Mouse (Mus musculus): ENCODE results near the gene Gm10762. TPM values are rescaled to one million over a fixed set of nuclear protein-coding genes. Genes with fewer than 3 reads are reported as not detected.

The Gm10762 gene
- total RNA-seq, 1 experiment, result 7.3 TPM

DNA sequence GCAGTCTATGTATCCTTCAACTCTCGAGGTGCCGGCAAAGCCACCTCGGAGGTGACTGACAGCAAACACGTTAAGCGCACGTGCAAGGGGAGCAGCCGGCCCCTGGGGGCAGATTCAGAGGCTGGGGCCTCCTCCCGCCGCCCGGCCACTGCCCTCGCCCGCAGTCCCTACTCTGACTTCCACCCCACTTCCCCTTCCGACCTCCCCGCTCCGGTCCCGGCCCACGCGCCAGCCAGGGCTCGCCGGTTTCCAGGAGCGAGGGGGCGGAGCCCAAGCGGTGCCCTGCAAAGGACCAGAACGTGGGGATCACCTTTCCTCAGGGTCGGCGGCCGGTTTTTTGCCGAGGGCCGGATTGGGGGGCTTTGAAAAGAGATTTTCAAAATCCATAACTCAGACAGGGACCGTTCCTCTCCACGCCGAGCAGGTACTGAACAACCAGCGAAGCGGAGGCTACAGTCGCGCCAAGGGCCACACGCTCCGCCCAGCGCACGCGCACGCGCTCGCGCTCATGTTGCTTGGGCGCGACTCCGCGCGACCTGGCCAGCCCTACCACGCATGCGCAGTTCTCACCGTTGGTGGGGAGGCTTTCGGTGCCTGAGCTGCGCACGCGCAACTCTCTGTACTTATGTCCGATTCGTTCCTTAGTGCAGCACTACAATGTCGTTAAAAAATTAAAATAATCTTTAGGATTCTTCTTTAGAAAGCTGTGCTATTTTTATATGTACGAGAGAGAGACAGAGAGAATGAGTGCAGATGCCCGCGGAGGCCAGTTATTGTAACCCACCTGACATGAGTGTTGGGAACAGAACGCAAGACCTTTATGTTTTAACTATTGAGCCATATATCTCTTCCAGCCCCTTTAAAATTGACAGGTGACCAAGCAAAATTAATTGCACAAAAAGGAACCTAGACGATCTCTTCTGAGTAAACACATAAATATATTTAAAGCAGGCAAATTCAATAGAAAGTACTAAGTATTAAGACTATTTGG, 23.7 kb downstream of the Gm10762 start, which contains the start of gene Zc3h8:
Zc3h8 (minus strand) TSS at position 540 of the 991 bp plus-strand sequence.
- peak; percentile 91 for DNase-seq (ENCODE audit: low read depth, low spot score)
- H3K27ac ChIP-seq (ENCODE audit: insufficient read depth, low read depth, low read length, poor library complexity, severe bottlenecking), result peak within 1 kb of the TSS; percentile 43; the same call in 1 of the 2 replicates
- 0 out of 2 replicates have a peak, but pooled peaks cover 3% of the 10 kb centered on the region for H3K36me3 ChIP-seq (ENCODE audit: control insufficient read depth, insufficient read depth, low read length, poor library complexity, severe bottlenecking)
- H3K4me1 ChIP-seq (ENCODE audit: control insufficient read depth in 2 of 2, insufficient read depth in 2 of 2, low read length in 2 of 2, poor library complexity in 1 of 2), result no peaks in the 10 kb centered on the region
- H3K9ac ChIP-seq (ENCODE audit: insufficient read depth, low read depth, low read length, poor library complexity, severe bottlenecking), result peak within 1 kb of the TSS; percentile 85
- TF ChIP-seq HCFC1 (IDR thresholded peaks at IDR 0.05; ENCODE audit: borderline replicate concordance, insufficient read depth, low read length), result peak; percentile 67; the same call in 1 of the 2 replicates
- TF ChIP-seq ZNF384 (IDR thresholded peaks at IDR 0.05; ENCODE audit: low read depth, low read length), result no peak
- H3K9me3 ChIP-seq (ENCODE audit: control insufficient read depth, insufficient read depth, low read depth, low read length), result no peaks in the 10 kb centered on the region
- H3K4me3 ChIP-seq (ENCODE audit: insufficient read depth in 1 of 2, low read depth in 1 of 2, low read length in 2 of 2, poor library complexity in 1 of 2, severe bottlenecking in 1 of 2), result peak within 1 kb of the TSS; percentile 76 to 81
- in situ Hi-C loops (cut with MboI; ENCODE audit: low sequenced_read_pairs in 2 of 2, unreplicated experiment in 2 of 2), result no loop called here

DNA sequence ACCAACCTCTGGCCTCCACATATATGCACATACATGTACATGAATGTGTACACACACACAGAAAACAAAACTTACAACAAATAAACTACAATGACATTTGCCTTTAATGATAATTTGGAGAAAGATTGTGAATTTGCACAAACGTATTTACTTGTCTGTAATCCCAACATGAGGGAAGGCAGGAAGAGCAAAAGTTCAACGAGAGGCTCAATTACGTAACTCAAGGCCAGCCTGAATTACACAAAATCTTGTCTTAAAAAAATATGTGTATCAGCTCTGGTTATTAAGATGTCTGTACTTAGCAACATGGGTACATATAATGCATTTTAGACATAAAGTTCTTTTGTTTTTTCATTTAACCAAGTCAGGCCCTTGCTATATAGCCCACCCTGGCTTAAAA, 31.3 kb downstream of the Gm10762 start:
- DNase-seq (ENCODE audit: low read depth, low spot score), result no peak
- H3K4me3 ChIP-seq (ENCODE audit: insufficient read depth in 1 of 2, low read depth in 1 of 2, low read length in 2 of 2, poor library complexity in 1 of 2, severe bottlenecking in 1 of 2), result no peak overlapping the region
- in situ Hi-C loops (cut with MboI; ENCODE audit: low sequenced_read_pairs in 2 of 2, unreplicated experiment in 2 of 2), result no loop called here
- peaks cover 7% of the 10 kb centered on the region for H3K36me3 ChIP-seq (ENCODE audit: control insufficient read depth, insufficient read depth, low read length, poor library complexity, severe bottlenecking)
- no peaks in the 10 kb centered on the region for H3K9me3 ChIP-seq (ENCODE audit: control insufficient read depth, insufficient read depth, low read depth, low read length)
- H3K9ac ChIP-seq (ENCODE audit: insufficient read depth, low read depth, low read length, poor library complexity, severe bottlenecking), result no peak overlapping the region
- TF ChIP-seq ZC3H11A (IDR thresholded peaks at IDR 0.05; ENCODE audit: borderline replicate concordance, low read depth, low read length), result no peak
- TF ChIP-seq CHD2 (IDR thresholded peaks at IDR 0.05; ENCODE audit: low read depth, low read length), result no peak
- no peak for TF ChIP-seq ZNF384 (IDR thresholded peaks at IDR 0.05; ENCODE audit: low read depth, low read length)
- TF ChIP-seq MAFK (IDR thresholded peaks at IDR 0.05; ENCODE audit: insufficient read depth, low read depth, low read length), result no peak
- TF ChIP-seq HCFC1 (IDR thresholded peaks at IDR 0.05; ENCODE audit: borderline replicate concordance, insufficient read depth, low read length), result no peak
- no peak overlapping the region for H3K27ac ChIP-seq (ENCODE audit: insufficient read depth, low read depth, low read length, poor library complexity, severe bottlenecking)
- H3K4me1 ChIP-seq (ENCODE audit: control insufficient read depth in 2 of 2, insufficient read depth in 2 of 2, low read length in 2 of 2, poor library complexity in 1 of 2), result no peaks in the 10 kb centered on the region; a peak in 1 of 4 replicates

DNA sequence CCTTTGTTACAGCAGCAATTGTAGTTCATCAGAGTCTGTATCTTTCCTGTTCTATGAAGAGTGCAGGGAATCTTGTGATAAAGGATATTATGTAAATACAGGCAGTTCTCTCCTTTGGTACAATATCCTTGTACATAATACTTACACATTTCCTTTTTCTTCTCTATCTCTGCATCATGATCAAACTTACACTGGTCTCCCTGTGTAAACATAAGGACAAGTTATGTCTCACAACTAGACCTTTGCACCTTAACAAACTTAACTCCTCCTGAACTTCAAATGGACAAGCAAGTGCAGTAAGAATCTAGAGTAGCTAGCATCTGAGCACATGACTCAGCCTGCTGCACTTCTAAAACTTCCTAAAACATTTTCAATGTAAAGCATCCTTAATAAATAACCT, 36.8 kb downstream of the Gm10762 start:
- no peak overlapping the region for H3K9ac ChIP-seq (ENCODE audit: insufficient read depth, low read depth, low read length, poor library complexity, severe bottlenecking)
- no peak overlapping the region for H3K4me3 ChIP-seq (ENCODE audit: insufficient read depth in 1 of 2, low read depth in 1 of 2, low read length in 2 of 2, poor library complexity in 1 of 2, severe bottlenecking in 1 of 2)
- no peak overlapping the region for H3K27ac ChIP-seq (ENCODE audit: insufficient read depth, low read depth, low read length, poor library complexity, severe bottlenecking)
- DNase-seq (ENCODE audit: low read depth, low spot score), result no peak
- H3K4me1 ChIP-seq (ENCODE audit: control insufficient read depth in 2 of 2, insufficient read depth in 2 of 2, low read length in 2 of 2, poor library complexity in 1 of 2), result no peaks in the 10 kb centered on the region; a peak in 1 of 4 replicates
- H3K36me3 ChIP-seq (ENCODE audit: control insufficient read depth, insufficient read depth, low read length, poor library complexity, severe bottlenecking), result peaks cover 10% of the 10 kb centered on the region
- in situ Hi-C loops (cut with MboI; ENCODE audit: low sequenced_read_pairs in 2 of 2, unreplicated experiment in 2 of 2), result no loop called here
- TF ChIP-seq HCFC1 (IDR thresholded peaks at IDR 0.05; ENCODE audit: borderline replicate concordance, insufficient read depth, low read length), result no peak
- no peak for TF ChIP-seq ZNF384 (IDR thresholded peaks at IDR 0.05; ENCODE audit: low read depth, low read length)
- no peak for TF ChIP-seq ZC3H11A (IDR thresholded peaks at IDR 0.05; ENCODE audit: borderline replicate concordance, low read depth, low read length)
- no peak for TF ChIP-seq CHD2 (IDR thresholded peaks at IDR 0.05; ENCODE audit: low read depth, low read length)
- TF ChIP-seq MAFK (IDR thresholded peaks at IDR 0.05; ENCODE audit: insufficient read depth, low read depth, low read length), result no peak
- H3K9me3 ChIP-seq (ENCODE audit: control insufficient read depth, insufficient read depth, low read depth, low read length), result no peaks in the 10 kb centered on the region

DNA sequence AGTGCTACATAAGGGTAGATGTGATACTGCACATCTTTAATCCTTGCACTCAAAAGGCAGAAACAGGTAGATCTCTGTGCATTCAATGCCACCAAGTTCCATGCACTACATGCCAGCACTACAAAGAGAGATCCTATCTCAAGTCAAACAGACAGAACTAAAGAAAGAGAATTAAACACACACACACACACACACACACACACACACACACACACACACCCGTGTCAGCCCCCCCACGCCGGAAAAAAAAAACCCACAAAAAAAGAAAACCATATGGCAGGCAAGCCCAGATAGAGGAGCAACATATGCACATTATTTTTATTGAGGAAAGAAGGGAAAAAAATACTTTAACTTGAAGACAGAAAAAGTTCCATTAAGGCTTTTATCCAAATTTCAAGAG, 39.1 kb downstream of the Gm10762 start:
- Histone ChIP-seq H3K4me3 (ENCODE audit: insufficient read depth in 1 of 2, low read depth in 1 of 2, low read length in 2 of 2, poor library complexity in 1 of 2, severe bottlenecking in 1 of 2) (no peak overlapping the region), H3K9me3 (ENCODE audit: control insufficient read depth, insufficient read depth, low read depth, low read length) (no peaks in the 10 kb centered on the region), H3K4me1 (ENCODE audit: control insufficient read depth in 2 of 2, insufficient read depth in 2 of 2, low read length in 2 of 2, poor library complexity in 1 of 2) (no peaks in the 10 kb centered on the region; a peak in 1 of 4 replicates), H3K36me3 (ENCODE audit: control insufficient read depth, insufficient read depth, low read length, poor library complexity, severe bottlenecking) (peaks cover 6% of the 10 kb centered on the region; the same call in 1 of the 2 replicates), H3K27ac (ENCODE audit: insufficient read depth, low read depth, low read length, poor library complexity, severe bottlenecking) (no peak overlapping the region), H3K9ac (ENCODE audit: insufficient read depth, low read depth, low read length, poor library complexity, severe bottlenecking) (no peak overlapping the region)
- in situ Hi-C loops (cut with MboI; ENCODE audit: low sequenced_read_pairs in 2 of 2, unreplicated experiment in 2 of 2), result no loop called here
- TF ChIP-seq ZC3H11A (IDR thresholded peaks at IDR 0.05; ENCODE audit: borderline replicate concordance, low read depth, low read length) (no peak), MAFK (IDR thresholded peaks at IDR 0.05; ENCODE audit: insufficient read depth, low read depth, low read length) (no peak), HCFC1 (IDR thresholded peaks at IDR 0.05; ENCODE audit: borderline replicate concordance, insufficient read depth, low read length) (no peak), CHD2 (IDR thresholded peaks at IDR 0.05; ENCODE audit: low read depth, low read length) (no peak), ZNF384 (IDR thresholded peaks at IDR 0.05; ENCODE audit: low read depth, low read length) (no peak)
- DNase-seq (ENCODE audit: low read depth, low spot score), result no peak
